Mouse (Mus musculus) hindbrain, embryonic 14.5 days (tissue): Measurements from ENCODE around the gene Ptprt. TPM values are rescaled to one million over a fixed set of nuclear protein-coding genes. Genes with fewer than 3 reads are reported as not detected.

Source experiments
- ATAC-seq: fragments of 200-750 bp; cut with Nextera tagmentation; 2 replicates; pipeline ENCODE4 v1.8.0; 2017; ENCODE audit warnings: moderate number of reproducible peaks, mild to moderate bottlenecking, moderate TSS enrichment, moderate library complexity; ENCODE audit not compliant: low FRiP score
- DNase-seq: peaks from one replicate; pipeline ENCODE4 v3.0.0-alpha.2; 2015; ENCODE audit warnings: low spot score
- H3K27ac ChIP-seq: fragments of 300-500 bp; sonication (generic); 2 replicates; pipeline ENCODE4 v1.5.1; 2014; ENCODE audit warnings: mild to moderate bottlenecking, moderate library complexity
- H3K27me3 ChIP-seq: fragments of 300-500 bp; sonication (generic); 2 replicates; pipeline ENCODE4 v1.6.1; 2014; ENCODE audit warnings: mild to moderate bottlenecking, low read length, mixed read lengths; ENCODE audit not compliant: control insufficient read depth, insufficient read depth
- H3K36me3 ChIP-seq: fragments of 300-500 bp; sonication (generic); replicated peaks from 2 replicates; pipeline ENCODE4 v1.6.1; 2014; ENCODE audit not compliant: control insufficient read depth, insufficient read depth
- H3K4me1 ChIP-seq: fragments of 300-500 bp; sonication (generic); replicated peaks from 2 replicates; pipeline ENCODE4 v1.6.1; 2014; ENCODE audit warnings: antibody characterized with exemption, low read length, mixed read lengths; ENCODE audit not compliant: control insufficient read depth, insufficient read depth
- H3K4me2 ChIP-seq: fragments of 300-500 bp; sonication (generic); replicated peaks from 2 replicates; pipeline ENCODE4 v1.6.1; 2014; ENCODE audit warnings: mild to moderate bottlenecking, moderate library complexity
- H3K4me3 ChIP-seq: fragments of 300-500 bp; sonication (generic); replicated peaks from 2 replicates; pipeline ENCODE4 v1.5.1; 2014; ENCODE audit warnings: mild to moderate bottlenecking, low read length
- H3K9ac ChIP-seq: fragments of 300-500 bp; sonication (generic); 2 replicates; pipeline ENCODE4 v1.6.1; 2014
- H3K9me3 ChIP-seq: fragments of 300-500 bp; sonication (generic); 2 replicates; pipeline ENCODE4 v1.6.1; 2016; ENCODE audit warnings: low read length; ENCODE audit not compliant: control insufficient read depth
- WGBS: fragments of 180-500 bp; shearing (Covaris S2); extraction: QIAGEN DNeasy Blood & Tissue Kit; methylation state at CpG from one replicate; pipeline ENCODE4 v1.1.7; 2014; 5-methylcytosine and 5-hydroxymethylcytosine counted together
- polyA plus RNA-seq: library from polyadenylated mRNA; unstranded; fragments of >200 nt; fragmentation: Nextera tagmentation; extraction: Ambion mirVana; gene quantifications from 2 replicates; pipeline ENCODE4 v1.2.1, GENCODE M21; 2014

The Ptprt gene
- polyA plus RNA-seq, 1 experiment from 2014 or later: 21.5 TPM

- Histone ChIP-seq H3K9ac (no peak overlapping the region), H3K4me1 (no peaks in the 10 kb centered on the region), H3K27me3 (no peaks in the 10 kb centered on the region), H3K36me3 (no peaks in the 10 kb centered on the region), H3K27ac (no peak overlapping the region), H3K9me3 (no peaks in the 10 kb centered on the region), H3K4me2 (no peak overlapping the region), H3K4me3 (no peak overlapping the region)
- DNase-seq (no peak), ATAC-seq (no peak)
- WGBS: 81% methylated on average over 4 of the region's 4 CpGs
Observed at GRCm38 (mm10) chr2:162050198-162050597, 610.7 kb downstream of the Ptprt start.

GRCm38 (mm10) chr2:162035615-162036014 is 625.3 kb downstream of the Ptprt start:
- Histone ChIP-seq H3K9me3 (no peaks in the 10 kb centered on the region), H3K36me3 (no peaks in the 10 kb centered on the region), H3K9ac (no peak overlapping the region), H3K4me2 (no peak overlapping the region), H3K27me3 (no peaks in the 10 kb centered on the region), H3K4me3 (no peak overlapping the region), H3K4me1 (0 out of 2 replicates have a peak, but pooled peaks cover 3% of the 10 kb centered on the region), H3K27ac (no peak overlapping the region)
- DNase-seq (peak; percentile 48), ATAC-seq (no peak)
- WGBS: 52% methylated on average over 4 of the region's 4 CpGs

- peak; percentile 44 for DNase-seq
- H3K4me1 ChIP-seq: 0 out of 2 replicates have a peak, but pooled peaks cover 3% of the 10 kb centered on the region
- H3K9ac ChIP-seq: no peak overlapping the region
- no peaks in the 10 kb centered on the region for H3K9me3 ChIP-seq
- no peak overlapping the region for H3K4me2 ChIP-seq
- no peak overlapping the region for H3K27ac ChIP-seq
- no peak for ATAC-seq
- no peaks in the 10 kb centered on the region for H3K27me3 ChIP-seq
- no peaks in the 10 kb centered on the region for H3K36me3 ChIP-seq
- 74% methylated on average over 4 of the region's 4 CpGs for WGBS
- no peak overlapping the region for H3K4me3 ChIP-seq
Observed at GRCm38 (mm10) chr2:162031636-162032035, 629.3 kb downstream of the Ptprt start.

- Histone ChIP-seq H3K4me1 (peaks cover 4% of the 10 kb centered on the region; the same call in 1 of the 2 replicates), H3K4me2 (no peak overlapping the region), H3K27me3 (no peaks in the 10 kb centered on the region), H3K9ac (no peak overlapping the region), H3K9me3 (no peaks in the 10 kb centered on the region), H3K36me3 (no peaks in the 10 kb centered on the region), H3K27ac (no peak overlapping the region), H3K4me3 (no peak overlapping the region)
- DNase-seq: peak; percentile 35
- ATAC-seq: no peak
- 56% methylated on average over 7 of the region's 7 CpGs for WGBS
Observed at GRCm38 (mm10) chr2:162001016-162001415, 659.9 kb downstream of the Ptprt start.

GRCm38 (mm10) chr2:161982311-161982710 is 678.6 kb downstream of the Ptprt start:
- no peak overlapping the region for H3K27ac ChIP-seq
- H3K4me2 ChIP-seq: no peak overlapping the region
- WGBS: 84% methylated on average over 3 of the region's 3 CpGs
- H3K27me3 ChIP-seq: no peaks in the 10 kb centered on the region
- no peak overlapping the region for H3K9ac ChIP-seq
- no peaks in the 10 kb centered on the region for H3K36me3 ChIP-seq
- no peaks in the 10 kb centered on the region for H3K4me1 ChIP-seq
- H3K9me3 ChIP-seq: no peaks in the 10 kb centered on the region
- ATAC-seq (no peak), DNase-seq (no peak)
- no peak overlapping the region for H3K4me3 ChIP-seq

GRCm38 (mm10) chr2:161961179-161962163 is 699.5 kb downstream of the Ptprt start:
- H3K4me2 ChIP-seq: no peak overlapping the region
- 49% methylated on average over 7 of the region's 7 CpGs for WGBS

GRCm38 (mm10) chr2:161945424-161945823 is 715.5 kb downstream of the Ptprt start:
- no peaks in the 10 kb centered on the region for H3K36me3 ChIP-seq
- H3K9ac ChIP-seq: no peak overlapping the region
- H3K4me3 ChIP-seq: no peak overlapping the region
- 96% methylated on average over 6 of the region's 6 CpGs for WGBS
- H3K27ac ChIP-seq: no peak overlapping the region
- no peaks in the 10 kb centered on the region for H3K9me3 ChIP-seq
- ATAC-seq: no peak
- no peaks in the 10 kb centered on the region for H3K27me3 ChIP-seq
- DNase-seq: no peak
- no peaks in the 10 kb centered on the region for H3K4me1 ChIP-seq
- H3K4me2 ChIP-seq: no peak overlapping the region

More at GRCm38 (mm10) chr2:161961179-161962163, 699.5 kb downstream of the Ptprt start:
- H3K27ac ChIP-seq: peak overlapping the region; percentile 38
- ATAC-seq (no peak), DNase-seq (peak; percentile 42)
- H3K4me3 ChIP-seq: no peak overlapping the region
- no peaks in the 10 kb centered on the region for H3K27me3 ChIP-seq
- no peaks in the 10 kb centered on the region for H3K36me3 ChIP-seq
- no peak overlapping the region for H3K9ac ChIP-seq
- peaks cover 3% of the 10 kb centered on the region; the same call in 1 of the 2 replicates for H3K4me1 ChIP-seq
- no peaks in the 10 kb centered on the region for H3K9me3 ChIP-seq

GRCm38 (mm10) chr2:161944689-161945088 is 716.3 kb downstream of the Ptprt start:
- no peak for ATAC-seq
- H3K4me2 ChIP-seq: no peak overlapping the region

GRCm38 (mm10) chr2:161941991-161942390 is 719.0 kb downstream of the Ptprt start:
- no peak for ATAC-seq
- Histone ChIP-seq H3K9me3 (no peaks in the 10 kb centered on the region), H3K27ac (no peak overlapping the region), H3K4me1 (no peaks in the 10 kb centered on the region), H3K4me2 (no peak overlapping the region), H3K36me3 (no peaks in the 10 kb centered on the region), H3K4me3 (no peak overlapping the region), H3K9ac (no peak overlapping the region), H3K27me3 (no peaks in the 10 kb centered on the region)
- WGBS: 85% methylated on average over 2 of the region's 2 CpGs
- DNase-seq: no peak

More at GRCm38 (mm10) chr2:161944689-161945088, 716.3 kb downstream of the Ptprt start:
- H3K9me3 ChIP-seq: no peaks in the 10 kb centered on the region
- no peak overlapping the region for H3K9ac ChIP-seq
- H3K4me1 ChIP-seq: no peaks in the 10 kb centered on the region
- H3K27ac ChIP-seq: no peak overlapping the region
- H3K27me3 ChIP-seq: no peaks in the 10 kb centered on the region
- no peak overlapping the region for H3K4me3 ChIP-seq
- 83% methylated on average over 4 of the region's 4 CpGs for WGBS
- no peaks in the 10 kb centered on the region for H3K36me3 ChIP-seq
- no peak for DNase-seq
